Mouse (Mus musculus): ENCODE measurements at regions not wholly inside any gene's neighbourhood (a gene's known extent, or its start where the extent isn't known, plus 50 kb on each side); places are given as distances from the start of the nearest gene placed in this dataset.
"Not testable (repeated sequence)": the region's sequence is repeated elsewhere in the genome, so short reads cannot be mapped to it uniquely, and the experiment has no call there.

GRCm38 (mm10) chr14:114485781-114486180, 606.2 kb upstream of the Gpc5 start:
- Histone ChIP-seq H3K4me3 (no peak overlapping the region), H3K27ac (replicated peaks) (no peak overlapping the region), H3K4me1 (replicated peaks) (no peaks in the 10 kb centered on the region), H3K36me3 (no peaks in the 10 kb centered on the region), H3K9ac (no peak overlapping the region), H3K9me3 (no peaks in the 10 kb centered on the region), H3K27me3 (no peaks in the 10 kb centered on the region), H3K4me2 (no peak overlapping the region)
- WGBS, result 91% methylated on average over 4 of the region's 4 CpGs
- no peak for ATAC-seq (ENCODE audit: low read depth)

- H3K4me1 ChIP-seq (replicated peaks); H3K27me3 ChIP-seq; ATAC-seq (ENCODE audit: low read depth); H3K36me3 ChIP-seq; H3K4me2 ChIP-seq; H3K27ac ChIP-seq (replicated peaks); H3K9me3 ChIP-seq; H3K9ac ChIP-seq; H3K4me3 ChIP-seq: not testable (repeated sequence)
- WGBS, result 92% methylated on average over 3 of the region's 3 CpGs
Observed at GRCm38 (mm10) chr14:114493371-114493770, 598.6 kb upstream of the Gpc5 start.

- H3K4me3 ChIP-seq, result no peak overlapping the region
- H3K27ac ChIP-seq (replicated peaks), result no peak overlapping the region
- H3K27me3 ChIP-seq, result no peaks in the 10 kb centered on the region
- no peak for ATAC-seq (ENCODE audit: low read depth)
- H3K9me3 ChIP-seq, result no peaks in the 10 kb centered on the region
- H3K4me1 ChIP-seq (replicated peaks), result no peaks in the 10 kb centered on the region
- no peak overlapping the region for H3K9ac ChIP-seq
- H3K36me3 ChIP-seq, result no peaks in the 10 kb centered on the region
- no peak overlapping the region for H3K4me2 ChIP-seq
Observed at GRCm38 (mm10) chr14:114504976-114505375, 587.0 kb upstream of the Gpc5 start.

- Histone ChIP-seq H3K4me3 (no peak overlapping the region), H3K27ac (replicated peaks) (no peak overlapping the region), H3K4me1 (replicated peaks) (0 out of 2 replicates have a peak, but pooled peaks cover 8% of the 10 kb centered on the region), H3K4me2 (no peak overlapping the region), H3K27me3 (no peaks in the 10 kb centered on the region), H3K9me3 (no peaks in the 10 kb centered on the region), H3K36me3 (no peaks in the 10 kb centered on the region), H3K9ac (no peak overlapping the region)
- 83% methylated on average over 4 of the region's 4 CpGs for WGBS
- no peak for ATAC-seq (ENCODE audit: low read depth)
Observed at GRCm38 (mm10) chr14:114547910-114548680, 543.9 kb upstream of the Gpc5 start.

GRCm38 (mm10) chr14:114549101-114549500, 542.9 kb upstream of the Gpc5 start:
- Histone ChIP-seq H3K27ac (replicated peaks) (no peak overlapping the region), H3K4me2 (no peak overlapping the region), H3K36me3 (no peaks in the 10 kb centered on the region), H3K4me3 (no peak overlapping the region), H3K9ac (no peak overlapping the region), H3K4me1 (replicated peaks) (0 out of 2 replicates have a peak, but pooled peaks cover 8% of the 10 kb centered on the region), H3K27me3 (no peaks in the 10 kb centered on the region), H3K9me3 (no peaks in the 10 kb centered on the region)
- no peak for ATAC-seq (ENCODE audit: low read depth)
- 84% methylated on average over 1 of the region's 1 CpGs for WGBS

GRCm38 (mm10) chr14:114566411-114567030, 525.5 kb upstream of the Gpc5 start:
- Histone ChIP-seq H3K9ac (no peak overlapping the region), H3K4me3 (no peak overlapping the region), H3K4me2 (no peak overlapping the region), H3K4me1 (replicated peaks) (peaks cover 4% of the 10 kb centered on the region; the same call in 1 of the 2 replicates), H3K36me3 (no peaks in the 10 kb centered on the region), H3K27me3 (no peaks in the 10 kb centered on the region), H3K27ac (replicated peaks) (no peak overlapping the region), H3K9me3 (no peaks in the 10 kb centered on the region)
- WGBS, result 49% methylated on average over 4 of the region's 4 CpGs
- ATAC-seq (ENCODE audit: low read depth), result no peak

GRCm38 (mm10) chr14:114567673-114568309, 524.2 kb upstream of the Gpc5 start:
- Histone ChIP-seq H3K27ac (replicated peaks) (no peak overlapping the region), H3K4me3 (peak overlapping the region; percentile 10; the same call in 1 of the 2 replicates), H3K9ac (0 out of 2 replicates have a peak overlapping the region, but pooled peaks have one; percentile 34), H3K36me3 (no peaks in the 10 kb centered on the region), H3K4me2 (peak overlapping the region; percentile 45), H3K9me3 (no peaks in the 10 kb centered on the region), H3K4me1 (replicated peaks) (peaks cover 4% of the 10 kb centered on the region; the same call in 1 of the 2 replicates), H3K27me3 (no peaks in the 10 kb centered on the region)
- WGBS, result 19% methylated on average over 14 of the region's 14 CpGs
- ATAC-seq (ENCODE audit: low read depth), result peak; percentile 43; the same call in 1 of the 2 replicates

GRCm38 (mm10) chr14:114587367-114588064, 504.5 kb upstream of the Gpc5 start:
- Histone ChIP-seq H3K9me3 (no peaks in the 10 kb centered on the region), H3K4me1 (replicated peaks) (peaks cover 5% of the 10 kb centered on the region; the same call in 1 of the 2 replicates), H3K4me2 (no peak overlapping the region), H3K4me3 (no peak overlapping the region), H3K9ac (no peak overlapping the region), H3K27ac (replicated peaks) (no peak overlapping the region), H3K27me3 (peaks cover 22% of the 10 kb centered on the region), H3K36me3 (no peaks in the 10 kb centered on the region)
- peak; percentile 87 for ATAC-seq (ENCODE audit: low read depth)
- 10% methylated on average over 4 of the region's 4 CpGs for WGBS

- H3K9ac ChIP-seq, result no peak overlapping the region
- H3K4me3 ChIP-seq, result no peak overlapping the region
- H3K36me3 ChIP-seq, result no peaks in the 10 kb centered on the region
- no peak overlapping the region for H3K4me2 ChIP-seq
- H3K4me1 ChIP-seq (replicated peaks), result no peaks in the 10 kb centered on the region
- no peaks in the 10 kb centered on the region for H3K27me3 ChIP-seq
- no peaks in the 10 kb centered on the region for H3K9me3 ChIP-seq
- no peak overlapping the region for H3K27ac ChIP-seq (replicated peaks)
- no peak for ATAC-seq (ENCODE audit: low read depth)
- 24% methylated on average over 4 of the region's 4 CpGs for WGBS
Observed at GRCm38 (mm10) chr14:114609296-114609695, 482.7 kb upstream of the Gpc5 start.

GRCm38 (mm10) chr14:114612400-114612799, 479.6 kb upstream of the Gpc5 start:
- WGBS, result 58% methylated on average over 1 of the region's 1 CpGs
- ATAC-seq (ENCODE audit: low read depth), result no peak

GRCm38 (mm10) chr14:114656636-114657035, 435.4 kb upstream of the Gpc5 start:
- H3K27me3 ChIP-seq, result no peaks in the 10 kb centered on the region
- 91% methylated on average over 1 of the region's 1 CpGs for WGBS
- no peaks in the 10 kb centered on the region for H3K9me3 ChIP-seq
- no peaks in the 10 kb centered on the region for H3K4me1 ChIP-seq (replicated peaks)
- no peak overlapping the region for H3K4me2 ChIP-seq
- no peak for ATAC-seq (ENCODE audit: low read depth)
- H3K9ac ChIP-seq, result no peak overlapping the region
- no peak overlapping the region for H3K27ac ChIP-seq (replicated peaks)
- H3K4me3 ChIP-seq, result no peak overlapping the region
- H3K36me3 ChIP-seq, result no peaks in the 10 kb centered on the region

More at GRCm38 (mm10) chr14:114612400-114612799, 479.6 kb upstream of the Gpc5 start:
- Histone ChIP-seq H3K4me2 (no peak overlapping the region), H3K9me3 (no peaks in the 10 kb centered on the region), H3K4me3 (no peak overlapping the region), H3K27me3 (no peaks in the 10 kb centered on the region), H3K9ac (no peak overlapping the region), H3K36me3 (no peaks in the 10 kb centered on the region), H3K4me1 (replicated peaks) (no peaks in the 10 kb centered on the region), H3K27ac (replicated peaks) (no peak overlapping the region)

GRCm38 (mm10) chr14:114662028-114662427, 430.0 kb upstream of the Gpc5 start:
- H3K36me3 ChIP-seq, result no peaks in the 10 kb centered on the region
- H3K27me3 ChIP-seq, result no peaks in the 10 kb centered on the region
- no peak for ATAC-seq (ENCODE audit: low read depth)
- H3K4me3 ChIP-seq, result no peak overlapping the region
- no peak overlapping the region for H3K9ac ChIP-seq
- H3K4me2 ChIP-seq, result no peak overlapping the region
- 72% methylated on average over 2 of the region's 2 CpGs for WGBS
- H3K27ac ChIP-seq (replicated peaks), result no peak overlapping the region
- no peaks in the 10 kb centered on the region for H3K4me1 ChIP-seq (replicated peaks)
- no peaks in the 10 kb centered on the region for H3K9me3 ChIP-seq

Measured in neural tube, embryonic 13.5 days (tissue).